Mouse (Mus musculus) heart, postnatal 0 days (tissue): ENCODE measurements around the gene Txndc11. TPM values are rescaled to one million over a fixed set of nuclear protein-coding genes. Genes with fewer than 3 reads are reported as not detected.

Experiments
- ATAC-seq: fragments of 200-750 bp; cut with Nextera tagmentation; 2 replicates; pipeline ENCODE4 v1.8.0; 2017; ENCODE audit warnings: low read depth, moderate number of reproducible peaks, moderate library complexity; ENCODE audit not compliant: insufficient read depth
- DNase-seq: peaks from one replicate; pipeline ENCODE4 v3.0.0-alpha.2; 2016; ENCODE audit warnings: low spot score
- H3K27ac ChIP-seq: fragments of 300-500 bp; sonication (generic); 2 replicates; pipeline ENCODE4 v1.5.1; 2014; ENCODE audit warnings: low read depth, mild to moderate bottlenecking
- H3K27me3 ChIP-seq: fragments of 300-500 bp; sonication (generic); 2 replicates; pipeline ENCODE4 v1.6.1; 2014; ENCODE audit warnings: low read length, mixed read lengths; ENCODE audit not compliant: control insufficient read depth, insufficient read depth
- H3K36me3 ChIP-seq: fragments of 300-500 bp; sonication (generic); replicated peaks from 2 replicates; pipeline ENCODE4 v1.6.1; 2014; ENCODE audit warnings: low read length, mixed read lengths; ENCODE audit not compliant: control insufficient read depth, insufficient read depth
- H3K4me1 ChIP-seq: fragments of 300-500 bp; sonication (generic); 2 replicates; pipeline ENCODE4 v1.6.1; 2014; ENCODE audit warnings: antibody characterized with exemption; ENCODE audit not compliant: control insufficient read depth, insufficient read depth
- H3K4me2 ChIP-seq: fragments of 300-500 bp; sonication (generic); 2 replicates; pipeline ENCODE4 v1.6.1; 2014; ENCODE audit warnings: low read depth, mild to moderate bottlenecking, low read length, moderate library complexity
- H3K4me3 ChIP-seq: fragments of 300-500 bp; sonication (generic); 2 replicates; pipeline ENCODE4 v1.5.1; 2014; ENCODE audit warnings: low read depth, low read length
- H3K9ac ChIP-seq: fragments of 300-500 bp; sonication (generic); replicated peaks from 2 replicates; pipeline ENCODE4 v1.6.1; 2014; ENCODE audit warnings: low read depth, low read length, mixed read lengths
- H3K9me3 ChIP-seq: fragments of 300-500 bp; sonication (generic); replicated peaks from 2 replicates; pipeline ENCODE4 v1.6.1; 2016; ENCODE audit warnings: low read length; ENCODE audit not compliant: control insufficient read depth
- CTCF ChIP-seq: IDR thresholded peaks from 2 replicates; pipeline ENCODE4 v1.5.1; 2016; ENCODE audit warnings: antibody characterized with exemption, control low read depth, low read depth
- EP300 ChIP-seq: IDR thresholded peaks from 2 replicates; pipeline ENCODE4 v1.6.1; 2016; ENCODE audit warnings: antibody characterized with exemption, low read depth
- WGBS: fragments of 180-500 bp; shearing (Covaris S2); extraction: QIAGEN DNeasy Blood & Tissue Kit; methylation state at CpG from one replicate; pipeline ENCODE4 v1.1.7; 2014; 5-methylcytosine and 5-hydroxymethylcytosine counted together
- polyA plus RNA-seq: library from polyadenylated mRNA; unstranded; fragments of >200 nt; fragmentation: Nextera tagmentation; extraction: Ambion mirVana; gene quantifications from 2 replicates; pipeline ENCODE4 v1.2.1, GENCODE M21; 2015
- total RNA-seq: library from RNA; depleted of rRNA; stranded (reverse); fragments of >200 nt; gene quantifications from 2 replicates; pipeline ENCODE4 v1.2.3, GENCODE M21; 2014; ENCODE audit warnings: low replicate concordance

The Txndc11 gene
- total and polyA plus RNA-seq, 2 experiments from 2014 or later: 24.3 to 55.2 TPM

DNA sequence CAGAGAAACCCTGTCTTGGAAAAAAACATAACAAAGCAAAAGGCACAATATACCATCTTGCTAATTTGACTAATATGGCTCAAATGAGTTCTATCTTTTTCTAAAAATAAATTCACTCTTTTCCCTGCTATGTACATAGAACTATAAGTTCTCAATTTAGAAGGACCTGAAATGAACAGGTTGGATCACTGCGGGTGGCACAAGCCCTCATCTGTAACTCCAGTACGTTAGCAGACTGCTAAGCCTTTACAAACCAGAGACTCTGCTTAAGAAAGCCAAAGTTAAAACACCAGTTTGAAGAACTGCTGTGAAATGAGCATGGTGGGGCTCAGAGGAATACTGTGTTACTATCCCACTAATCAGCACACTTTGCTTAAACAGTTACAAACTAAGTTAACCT, 9.1 kb downstream of the Txndc11 start:
- ATAC-seq (no peak), DNase-seq (no peak)
- Histone ChIP-seq H3K4me3 (no peak overlapping the region), H3K9me3 (no peaks in the 10 kb centered on the region), H3K27ac (no peak overlapping the region), H3K36me3 (peaks cover 57% of the 10 kb centered on the region), H3K4me1 (no peaks in the 10 kb centered on the region), H3K9ac (no peak overlapping the region), H3K4me2 (no peak overlapping the region), H3K27me3 (no peaks in the 10 kb centered on the region)
- 90% methylated on average over 2 of the region's 2 CpGs for WGBS
- TF ChIP-seq CTCF (no peak), EP300 (no peak)

DNA sequence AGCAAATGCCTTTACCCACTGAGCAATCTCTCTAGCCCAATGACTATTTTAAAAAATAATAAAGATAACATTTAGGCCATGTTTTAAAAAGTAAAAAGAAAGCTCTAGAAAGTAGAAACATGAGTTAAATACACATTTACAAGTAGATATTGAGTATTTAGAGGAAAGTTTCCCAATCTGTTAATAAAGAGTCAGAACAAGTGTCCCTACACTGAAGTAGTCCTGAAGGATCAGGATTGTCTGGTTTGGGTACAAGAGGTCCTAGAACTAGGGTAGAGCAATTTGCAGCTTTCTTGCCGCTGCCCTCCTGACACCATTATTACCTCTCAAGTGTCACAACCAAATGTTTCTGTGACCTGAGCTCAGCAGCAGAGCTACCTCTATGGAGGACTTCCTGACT, 10.3 kb downstream of the Txndc11 start:
- Histone ChIP-seq H3K4me3 (no peak overlapping the region), H3K9me3 (no peaks in the 10 kb centered on the region), H3K27ac (no peak overlapping the region), H3K27me3 (no peaks in the 10 kb centered on the region), H3K9ac (no peak overlapping the region), H3K4me2 (no peak overlapping the region), H3K4me1 (no peaks in the 10 kb centered on the region), H3K36me3 (peaks cover 70% of the 10 kb centered on the region)
- ATAC-seq (no peak), DNase-seq (no peak)
- WGBS: 88% methylated on average over 1 of the region's 1 CpGs
- TF ChIP-seq EP300: no peak
- TF ChIP-seq CTCF: no peak

DNA sequence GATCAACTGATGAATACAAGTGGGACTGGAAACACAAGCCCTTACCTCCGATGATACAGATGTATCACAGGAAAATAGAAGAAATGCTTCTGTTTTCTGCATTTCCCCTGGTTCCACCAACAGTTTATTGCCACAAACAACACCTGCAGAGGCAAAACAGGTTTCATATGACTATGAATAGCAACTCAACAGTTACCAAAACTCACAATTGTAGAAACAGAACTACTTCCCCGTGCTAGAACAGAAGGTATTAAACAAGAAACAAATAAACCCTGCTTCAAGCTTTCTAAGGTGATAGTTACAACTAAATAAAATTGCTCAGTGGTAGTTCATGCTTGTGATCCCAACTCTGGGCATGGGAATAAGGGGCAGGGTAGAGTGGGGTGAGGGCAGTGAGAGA, 11.8 kb downstream of the Txndc11 start:
- ATAC-seq (no peak), DNase-seq (no peak)
- WGBS: 97% methylated on average over 2 of the region's 2 CpGs
- Histone ChIP-seq H3K4me1 (no peaks in the 10 kb centered on the region), H3K27ac (no peak overlapping the region), H3K36me3 (peaks cover 62% of the 10 kb centered on the region), H3K27me3 (no peaks in the 10 kb centered on the region), H3K4me3 (no peak overlapping the region), H3K4me2 (no peak overlapping the region), H3K9me3 (no peaks in the 10 kb centered on the region), H3K9ac (no peak overlapping the region)
- TF ChIP-seq EP300 (no peak), CTCF (no peak)

DNA sequence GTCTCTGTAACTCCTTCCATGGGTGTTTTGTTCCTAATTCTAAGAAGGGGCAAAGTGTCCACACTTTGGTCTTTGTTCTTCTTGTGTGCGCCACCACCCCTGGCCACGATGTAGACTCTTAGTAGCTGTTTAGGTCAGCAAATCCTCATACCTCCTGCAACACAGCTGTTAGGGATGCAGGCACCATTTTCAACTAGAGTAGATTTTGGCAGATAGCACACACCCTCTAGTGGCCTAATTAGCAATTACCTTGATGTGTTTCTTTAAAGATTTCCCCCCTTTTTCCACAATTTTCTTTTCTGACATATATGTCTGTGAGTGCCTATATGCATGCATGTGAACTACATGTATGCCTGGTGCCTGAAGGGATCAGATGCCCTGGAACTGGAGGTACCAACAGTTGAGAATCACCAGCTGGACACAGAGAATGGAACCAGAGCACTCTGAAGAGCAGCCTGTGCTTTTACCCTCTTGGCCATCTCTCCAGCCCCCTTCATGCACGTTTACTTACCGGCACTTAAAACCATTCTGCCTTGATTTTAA, 25.2 kb downstream of the Txndc11 start:
- Histone ChIP-seq H3K9me3 (no peaks in the 10 kb centered on the region), H3K4me3 (no peak overlapping the region), H3K27ac (no peak overlapping the region), H3K4me2 (no peak overlapping the region), H3K9ac (no peak overlapping the region), H3K36me3 (peaks cover 19% of the 10 kb centered on the region), H3K27me3 (no peaks in the 10 kb centered on the region), H3K4me1 (no peaks in the 10 kb centered on the region)
- ATAC-seq: no peak
- no peak for DNase-seq
- TF ChIP-seq CTCF (peak; percentile 74), EP300 (no peak)
- 75% methylated on average over 4 of the region's 4 CpGs for WGBS

DNA sequence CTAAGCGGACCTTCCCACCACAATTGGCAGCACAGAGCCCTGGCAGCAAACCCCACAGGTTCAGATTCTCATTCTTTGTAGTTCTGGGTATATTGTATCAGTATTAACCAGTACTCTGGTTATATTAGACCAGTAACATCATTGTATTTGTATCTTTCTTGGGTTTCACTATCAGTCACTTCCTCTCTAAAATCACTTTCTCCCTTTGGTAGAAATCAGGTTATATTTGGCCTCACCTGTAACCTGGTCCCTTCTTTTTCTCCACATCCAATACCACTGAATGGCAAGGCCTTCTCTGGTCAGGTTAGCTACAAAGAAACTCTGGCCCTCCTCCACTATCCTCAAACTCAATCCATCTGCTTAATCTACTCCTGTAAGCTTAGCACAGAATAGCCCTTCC, 29.5 kb downstream of the Txndc11 start:
- WGBS: 85% methylated on average over 1 of the region's 1 CpGs
- Histone ChIP-seq H3K9me3 (no peaks in the 10 kb centered on the region), H3K36me3 (peaks cover 30% of the 10 kb centered on the region), H3K4me2 (no peak overlapping the region), H3K27ac (no peak overlapping the region), H3K9ac (no peak overlapping the region), H3K4me3 (no peak overlapping the region), H3K27me3 (no peaks in the 10 kb centered on the region), H3K4me1 (no peaks in the 10 kb centered on the region)
- DNase-seq (no peak), ATAC-seq (no peak)
- TF ChIP-seq EP300 (no peak), CTCF (no peak)

DNA sequence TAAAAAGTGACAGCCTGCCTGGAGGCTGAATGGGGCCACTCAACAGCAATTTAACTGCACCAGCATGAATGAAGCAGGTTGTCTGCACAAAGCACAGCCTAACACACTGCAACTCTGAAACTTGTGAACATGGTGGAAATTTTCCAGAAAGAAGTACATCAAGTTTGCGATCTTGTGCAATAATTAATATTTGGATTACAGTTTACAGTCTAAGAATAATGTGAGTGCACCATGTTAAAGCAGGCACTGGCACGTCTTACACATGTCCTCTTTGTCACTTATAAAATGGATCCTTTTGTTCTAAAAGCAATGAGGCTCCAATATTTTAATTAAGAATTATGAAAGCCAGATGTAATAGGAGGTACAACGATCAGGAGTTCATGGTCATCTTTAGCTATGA, 37.1 kb downstream of the Txndc11 start:
- Histone ChIP-seq H3K27me3 (no peaks in the 10 kb centered on the region), H3K9ac (no peak overlapping the region), H3K4me1 (peaks cover 12% of the 10 kb centered on the region), H3K36me3 (peaks cover 27% of the 10 kb centered on the region), H3K4me2 (no peak overlapping the region), H3K9me3 (no peaks in the 10 kb centered on the region), H3K4me3 (no peak overlapping the region), H3K27ac (no peak overlapping the region)
- ATAC-seq (no peak), DNase-seq (no peak)
- WGBS: 91% methylated on average over 3 of the region's 3 CpGs
- TF ChIP-seq CTCF (no peak), EP300 (no peak)
